Mouse (Mus musculus) kidney, adult 2 months (tissue): ENCODE data around the gene Gpank1. TPM values are rescaled to one million over a fixed set of nuclear protein-coding genes. Genes with fewer than 3 reads are reported as not detected.
A peak's percentile ranks its signal among the peaks of the same experiment; 100 is the strongest.

Experiments
- DNase-seq: peaks from one replicate; pipeline ENCODE4 v3.0.0; 2021
- H3K27ac ChIP-seq: fragments of 200-500 bp; 2 replicates; pipeline ENCODE4 v1.5.1; 2012; ENCODE audit warnings: low read depth, low read length, control low read depth, inconsistent platforms; ENCODE audit not compliant: insufficient read depth
- H3K27me3 ChIP-seq: fragments of 200-500 bp; replicated peaks from 2 replicates; pipeline ENCODE4 v1.6.1; 2012; ENCODE audit warnings: mild to moderate bottlenecking, moderate library complexity, low read length, inconsistent platforms; ENCODE audit not compliant: control insufficient read depth, insufficient read depth
- H3K36me3 ChIP-seq: fragments of 200-500 bp; 2 replicates; pipeline ENCODE4 v1.6.1; 2012; ENCODE audit warnings: mild to moderate bottlenecking, moderate library complexity, low read length, inconsistent platforms; ENCODE audit not compliant: control insufficient read depth, insufficient read depth
- H3K4me1 ChIP-seq: fragments of 200-500 bp; 2 replicates; pipeline ENCODE4 v1.6.1; 2011; ENCODE audit warnings: low read length; ENCODE audit not compliant: control insufficient read depth, insufficient read depth
- H3K4me3 ChIP-seq: fragments of 200-500 bp; 2 replicates; pipeline ENCODE4 v1.5.1; 2011; ENCODE audit warnings: mild to moderate bottlenecking, low read depth, low read length, control low read depth; ENCODE audit not compliant: insufficient read depth
- CTCF ChIP-seq: fragments of 200-500 bp; conservative IDR thresholded peaks from 2 replicates; pipeline ENCODE4 v1.5.1; 2011; ENCODE audit warnings: low read depth, mild to moderate bottlenecking, control low read depth, low read length, moderate library complexity, mixed read lengths; ENCODE audit not compliant: insufficient read depth, insufficient read length
- POLR2A ChIP-seq: fragments of 200-500 bp; IDR thresholded peaks from one replicate; pipeline ENCODE4 v1.6.1; 2011; ENCODE audit warnings: low read depth, low read length, control low read depth
- WGBS: fragments of 180-500 bp; shearing (Covaris S2); methylation state at CpG from one replicate; pipeline ENCODE4 v1.1.7; 2018; 5-methylcytosine and 5-hydroxymethylcytosine counted together
- polyA plus RNA-seq: library from polyadenylated mRNA; depleted of rRNA; stranded (reverse); fragments of >200 nt; gene quantifications from 2 replicates; pipeline ENCODE4 v1.2.3, GENCODE M21; 2012

Gpank1 gene
- polyA plus RNA-seq, 1 experiment: 15.5 TPM

GRCm38 (mm10) chr17:35102299-35102698 lies 19.0 kb upstream of the Gpank1 start:
- no peak overlapping the region for H3K4me3 ChIP-seq
- 67% methylated on average over 8 of the region's 8 CpGs for WGBS
- no peaks in the 10 kb centered on the region for H3K36me3 ChIP-seq
- H3K27ac ChIP-seq: no peak overlapping the region
- DNase-seq: no peak
- TF ChIP-seq POLR2A: no peak
- TF ChIP-seq CTCF: no peak
- no peaks in the 10 kb centered on the region for H3K27me3 ChIP-seq
- peaks cover 4% of the 10 kb centered on the region; the same call in 1 of the 2 replicates for H3K4me1 ChIP-seq

- Histone ChIP-seq H3K4me3 (no peak overlapping the region), H3K27me3 (no peaks in the 10 kb centered on the region), H3K36me3 (no peaks in the 10 kb centered on the region), H3K4me1 (peaks cover 4% of the 10 kb centered on the region; the same call in 1 of the 2 replicates), H3K27ac (peak overlapping the region; percentile 26)
- TF ChIP-seq CTCF: no peak
- TF ChIP-seq POLR2A: no peak
- WGBS: 32% methylated on average over 6 of the region's 6 CpGs
- peak; percentile 90 for DNase-seq
Measured at GRCm38 (mm10) chr17:35103221-35103690, 18.0 kb upstream of the Gpank1 start.

- H3K4me1 ChIP-seq: peaks cover 4% of the 10 kb centered on the region; the same call in 1 of the 2 replicates
Measured at GRCm38 (mm10) chr17:35104079-35104478, 17.2 kb upstream of the Gpank1 start.

GRCm38 (mm10) chr17:35104754-35105153 lies 16.5 kb upstream of the Gpank1 start:
- TF ChIP-seq CTCF (no peak), POLR2A (no peak)
- WGBS: 78% methylated on average over 6 of the region's 6 CpGs
- H3K36me3 ChIP-seq: no peaks in the 10 kb centered on the region
- no peak for DNase-seq
- no peak overlapping the region for H3K27ac ChIP-seq
- no peaks in the 10 kb centered on the region for H3K27me3 ChIP-seq
- no peak overlapping the region for H3K4me3 ChIP-seq
- peaks cover 4% of the 10 kb centered on the region; the same call in 1 of the 2 replicates for H3K4me1 ChIP-seq

More at GRCm38 (mm10) chr17:35104079-35104478, 17.2 kb upstream of the Gpank1 start:
- no peak overlapping the region for H3K4me3 ChIP-seq
- no peak for DNase-seq
- WGBS: 94% methylated on average over 7 of the region's 7 CpGs
- H3K36me3 ChIP-seq: no peaks in the 10 kb centered on the region
- H3K27me3 ChIP-seq: no peaks in the 10 kb centered on the region
- TF ChIP-seq CTCF (no peak), POLR2A (no peak)
- H3K27ac ChIP-seq: no peak overlapping the region

- TF ChIP-seq CTCF: peak; percentile 64
- no peak for TF ChIP-seq POLR2A
- H3K27me3 ChIP-seq: no peaks in the 10 kb centered on the region
- peaks cover 4% of the 10 kb centered on the region; the same call in 1 of the 2 replicates for H3K4me1 ChIP-seq
- no peak overlapping the region for H3K27ac ChIP-seq
- no peaks in the 10 kb centered on the region for H3K36me3 ChIP-seq
- DNase-seq: peak; percentile 54
- WGBS: 24% methylated on average over 13 of the region's 13 CpGs
- H3K4me3 ChIP-seq: no peak overlapping the region
Measured at GRCm38 (mm10) chr17:35105740-35106389, 15.4 kb upstream of the Gpank1 start.

GRCm38 (mm10) chr17:35106522-35106921 lies 14.7 kb upstream of the Gpank1 start:
- H3K36me3 ChIP-seq: no peaks in the 10 kb centered on the region
- H3K27ac ChIP-seq: no peak overlapping the region
- 63% methylated on average over 3 of the region's 3 CpGs for WGBS
- TF ChIP-seq CTCF (no peak), POLR2A (no peak)
- no peak for DNase-seq
- H3K4me1 ChIP-seq: peaks cover 4% of the 10 kb centered on the region; the same call in 1 of the 2 replicates
- H3K4me3 ChIP-seq: no peak overlapping the region
- H3K27me3 ChIP-seq: no peaks in the 10 kb centered on the region

GRCm38 (mm10) chr17:35108097-35108496 lies 13.2 kb upstream of the Gpank1 start, which contains the start of gene Ly6g5c:
Ly6g5c (plus strand) TSS chr17:35108279.
- no peaks in the 10 kb centered on the region for H3K27me3 ChIP-seq
- TF ChIP-seq POLR2A (no peak), CTCF (no peak)
- H3K27ac ChIP-seq: no peak within 1 kb of the TSS
- no peak for DNase-seq
- H3K36me3 ChIP-seq: no peaks in the 10 kb centered on the region
- peaks cover 4% of the 10 kb centered on the region; the same call in 1 of the 2 replicates for H3K4me1 ChIP-seq
- H3K4me3 ChIP-seq: no peak within 1 kb of the TSS
- 83% methylated on average over 6 of the region's 6 CpGs for WGBS
